Mouse (Mus musculus) ES-Bruce4 (cell line): Measurements from ENCODE around the gene Zfp777.

Source experiments
- CTCF ChIP-seq: IDR thresholded peaks from one replicate; pipeline ENCODE4 v1.8.1; 2011; ENCODE audit warnings: low read depth, low read length
- POLR2A ChIP-seq: IDR thresholded peaks from one replicate; pipeline ENCODE4 v1.8.1; 2011; ENCODE audit warnings: low read length; ENCODE audit not compliant: insufficient read depth

GRCm38 (mm10) chr6:48081952-48082351 is 33.2 kb upstream of the Zfp777 start:
- no peak for TF ChIP-seq CTCF
- TF ChIP-seq POLR2A = no peak
